Mouse (Mus musculus) midbrain, embryonic 12.5 days (tissue): ENCODE measurements around the gene Rgs7bp. TPM values are rescaled to one million over a fixed set of nuclear protein-coding genes. Genes with fewer than 3 reads are reported as not detected.

Source experiments
- ATAC-seq: fragments of 200-750 bp; cut with Nextera tagmentation; 2 replicates; pipeline ENCODE4 v1.8.0; 2017; ENCODE audit warnings: low read depth, moderate TSS enrichment, moderate library complexity; ENCODE audit not compliant: low FRiP score
- H3K27ac ChIP-seq: fragments of 300-500 bp; sonication (generic); replicated peaks from 2 replicates; pipeline ENCODE4 v1.5.1; 2016; ENCODE audit warnings: mild to moderate bottlenecking
- H3K27me3 ChIP-seq: fragments of 300-500 bp; sonication (generic); 2 replicates; pipeline ENCODE4 v1.6.1; 2016; ENCODE audit warnings: mild to moderate bottlenecking
- H3K36me3 ChIP-seq: fragments of 300-500 bp; sonication (generic); 2 replicates; pipeline ENCODE4 v1.6.1; 2016
- H3K4me1 ChIP-seq: fragments of 300-500 bp; sonication (generic); 2 replicates; pipeline ENCODE4 v1.6.1; 2016
- H3K4me2 ChIP-seq: fragments of 300-500 bp; sonication (generic); replicated peaks from 2 replicates; pipeline ENCODE4 v1.6.1; 2016; ENCODE audit warnings: mild to moderate bottlenecking, moderate library complexity
- H3K4me3 ChIP-seq: fragments of 300-500 bp; sonication (generic); 2 replicates; pipeline ENCODE4 v1.5.1; 2016; ENCODE audit warnings: mild to moderate bottlenecking
- H3K9ac ChIP-seq: fragments of 300-500 bp; sonication (generic); replicated peaks from 2 replicates; pipeline ENCODE4 v1.6.1; 2016; ENCODE audit warnings: mild to moderate bottlenecking, moderate library complexity
- H3K9me3 ChIP-seq: fragments of 300-500 bp; sonication (generic); 2 replicates; pipeline ENCODE4 v1.6.1; 2016; ENCODE audit warnings: mild to moderate bottlenecking
- WGBS: fragments of 180-500 bp; shearing (Covaris S2); methylation state at CpG from one replicate; pipeline ENCODE4 v1.1.7; 2016; 5-methylcytosine and 5-hydroxymethylcytosine counted together
- polyA plus RNA-seq: library from polyadenylated mRNA; unstranded; fragments of >200 nt; fragmentation: Nextera tagmentation; extraction: Ambion mirVana; gene quantifications from 2 replicates; pipeline ENCODE4 v1.2.1, GENCODE M21; 2016

Gene Rgs7bp
- polyA plus RNA-seq, result 1.6 and 1.8 TPM in 2 replicates

GRCm38 (mm10) chr13:105054181-105054940 lies at the start of gene Rgs7bp:
Rgs7bp (minus strand) TSS chr13:105054930.
- peak within 1 kb of the TSS; percentile 80 for H3K27ac ChIP-seq
- no peaks in the 10 kb centered on the region for H3K9me3 ChIP-seq
- peak; percentile 88 for ATAC-seq
- peak within 1 kb of the TSS; percentile 88 for H3K4me2 ChIP-seq
- no peaks in the 10 kb centered on the region for H3K36me3 ChIP-seq
- peaks cover 10% of the 10 kb centered on the region; the same call in 1 of the 2 replicates for H3K4me1 ChIP-seq
- 1% methylated on average over 72 of the region's 75 CpGs for WGBS
- H3K9ac ChIP-seq, result peak within 1 kb of the TSS; percentile 71
- peak within 1 kb of the TSS; percentile 65 for H3K4me3 ChIP-seq
- peaks cover 22% of the 10 kb centered on the region for H3K27me3 ChIP-seq

DNA sequence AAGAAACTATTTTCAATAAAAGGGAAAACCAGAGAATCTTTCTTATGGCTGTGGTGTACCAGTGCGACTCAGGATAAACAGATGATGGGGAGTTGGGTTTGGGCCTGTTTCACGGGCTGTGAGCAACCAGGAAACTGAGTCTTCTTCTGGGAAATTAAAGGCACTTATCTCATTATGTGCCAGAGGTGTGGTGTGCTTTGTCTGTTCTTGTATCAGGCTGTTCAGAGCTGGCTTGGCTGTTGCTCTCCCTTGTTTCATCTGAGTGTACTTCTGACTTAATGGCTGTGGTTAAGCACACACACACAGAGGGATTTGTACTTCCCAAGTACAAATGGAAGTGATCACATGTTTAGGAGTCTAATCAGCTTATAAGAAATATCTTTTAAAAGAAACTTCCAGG lies 49.7 kb upstream of the Rgs7bp start:
- no peak for ATAC-seq
- H3K36me3 ChIP-seq, result no peaks in the 10 kb centered on the region
- H3K27ac ChIP-seq, result no peak overlapping the region
- no peaks in the 10 kb centered on the region for H3K9me3 ChIP-seq
- 79% methylated on average over 2 of the region's 2 CpGs for WGBS
- H3K4me1 ChIP-seq, result no peaks in the 10 kb centered on the region
- no peak overlapping the region for H3K9ac ChIP-seq
- no peak overlapping the region for H3K4me3 ChIP-seq
- H3K27me3 ChIP-seq, result no peaks in the 10 kb centered on the region
- no peak overlapping the region for H3K4me2 ChIP-seq

- no peaks in the 10 kb centered on the region for H3K27me3 ChIP-seq
- no peak overlapping the region for H3K27ac ChIP-seq
- 84% methylated on average over 4 of the region's 4 CpGs for WGBS
- no peak overlapping the region for H3K4me3 ChIP-seq
- H3K9ac ChIP-seq, result no peak overlapping the region
- H3K36me3 ChIP-seq, result no peaks in the 10 kb centered on the region
- no peaks in the 10 kb centered on the region for H3K9me3 ChIP-seq
- no peak for ATAC-seq
- peaks cover 3% of the 10 kb centered on the region; the same call in 1 of the 2 replicates for H3K4me1 ChIP-seq
- no peak overlapping the region for H3K4me2 ChIP-seq
Measured at GRCm38 (mm10) chr13:105100705-105101104, 46.0 kb upstream of the Rgs7bp start.

DNA sequence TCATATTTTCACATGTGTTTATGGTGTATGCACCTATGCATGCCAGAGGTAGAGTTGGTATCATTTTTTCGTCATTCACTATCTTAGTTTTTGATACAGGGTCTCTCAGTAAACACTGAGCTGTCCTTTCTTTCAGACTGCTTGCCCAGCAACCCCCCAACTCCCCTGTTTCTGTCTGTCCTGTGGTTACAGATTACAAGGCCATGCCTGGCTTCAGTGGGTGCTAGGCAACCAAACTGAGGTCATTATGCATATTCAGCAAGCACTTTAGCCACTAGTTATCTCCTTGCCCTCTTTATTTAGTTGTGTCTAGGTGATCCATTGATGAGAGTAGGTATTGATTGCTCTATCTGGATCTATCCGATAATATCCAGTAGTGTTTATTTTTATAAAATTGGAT lies 41.6 kb upstream of the Rgs7bp start:
- no peak overlapping the region for H3K4me2 ChIP-seq
- peaks cover 3% of the 10 kb centered on the region; the same call in 1 of the 2 replicates for H3K4me1 ChIP-seq
- no peaks in the 10 kb centered on the region for H3K27me3 ChIP-seq
- no peak overlapping the region for H3K4me3 ChIP-seq
- H3K36me3 ChIP-seq, result no peaks in the 10 kb centered on the region
- H3K9me3 ChIP-seq, result no peaks in the 10 kb centered on the region
- 74% methylated on average over 2 of the region's 2 CpGs for WGBS
- H3K9ac ChIP-seq, result no peak overlapping the region
- no peak for ATAC-seq
- no peak overlapping the region for H3K27ac ChIP-seq

GRCm38 (mm10) chr13:105089276-105089675 lies 34.5 kb upstream of the Rgs7bp start:
- no peak for ATAC-seq
- no peaks in the 10 kb centered on the region for H3K9me3 ChIP-seq
- no peak overlapping the region for H3K9ac ChIP-seq
- 91% methylated on average over 3 of the region's 3 CpGs for WGBS
- no peak overlapping the region for H3K4me3 ChIP-seq
- no peaks in the 10 kb centered on the region for H3K27me3 ChIP-seq
- no peaks in the 10 kb centered on the region for H3K4me1 ChIP-seq
- H3K36me3 ChIP-seq, result no peaks in the 10 kb centered on the region
- no peak overlapping the region for H3K4me2 ChIP-seq
- no peak overlapping the region for H3K27ac ChIP-seq

DNA sequence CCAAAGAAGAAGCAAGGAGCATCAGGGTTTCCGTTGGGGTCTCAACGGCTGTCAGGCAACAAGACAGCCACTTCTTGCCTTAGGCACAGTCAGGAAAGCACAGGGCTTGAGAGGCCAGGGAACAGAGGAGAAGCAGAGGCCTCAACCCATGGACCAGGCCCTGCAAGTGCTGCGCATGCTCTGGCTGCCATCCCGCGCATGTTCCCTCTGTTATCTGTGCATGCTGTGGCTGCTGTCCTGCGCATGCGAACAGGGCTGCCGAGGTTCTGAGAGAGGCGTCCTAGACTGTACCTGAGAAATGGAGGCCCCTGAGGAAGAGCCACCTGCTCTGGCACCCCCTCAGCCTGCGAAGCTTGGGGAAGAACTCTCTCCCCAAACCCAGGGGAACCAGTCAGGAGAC lies 27.1 kb upstream of the Rgs7bp start, which contains the start of gene 4933425L06Rik:
Gene 4933425L06Rik, plus strand, starts transcription at position 261 of the 400 bp plus-strand sequence.
- WGBS, result 96% methylated on average over 10 of the region's 10 CpGs
- Histone ChIP-seq H3K36me3 (no peaks in the 10 kb centered on the region), H3K27ac (no peak within 1 kb of the TSS), H3K9me3 (no peaks in the 10 kb centered on the region), H3K4me1 (no peaks in the 10 kb centered on the region), H3K4me3 (no peak within 1 kb of the TSS), H3K4me2 (no peak within 1 kb of the TSS), H3K27me3 (no peaks in the 10 kb centered on the region), H3K9ac (no peak within 1 kb of the TSS)
- no peak for ATAC-seq

GRCm38 (mm10) chr13:105066890-105067845 lies 12.4 kb upstream of the Rgs7bp start:
- no peak overlapping the region for H3K4me3 ChIP-seq
- H3K9me3 ChIP-seq, result no peaks in the 10 kb centered on the region
- no peaks in the 10 kb centered on the region for H3K36me3 ChIP-seq
- ATAC-seq, result no peak
- H3K9ac ChIP-seq, result no peak overlapping the region
- no peak overlapping the region for H3K4me2 ChIP-seq
- H3K27ac ChIP-seq, result no peak overlapping the region
- 72% methylated on average over 7 of the region's 7 CpGs for WGBS
- no peaks in the 10 kb centered on the region for H3K4me1 ChIP-seq
- no peaks in the 10 kb centered on the region for H3K27me3 ChIP-seq

- H3K4me3 ChIP-seq, result no peak overlapping the region
- H3K27ac ChIP-seq, result no peak overlapping the region
- no peak overlapping the region for H3K4me2 ChIP-seq
- no peaks in the 10 kb centered on the region for H3K27me3 ChIP-seq
- H3K4me1 ChIP-seq, result no peaks in the 10 kb centered on the region
- H3K9me3 ChIP-seq, result no peaks in the 10 kb centered on the region
- ATAC-seq, result no peak
- H3K9ac ChIP-seq, result no peak overlapping the region
- H3K36me3 ChIP-seq, result no peaks in the 10 kb centered on the region
Measured at GRCm38 (mm10) chr13:105066119-105066518, 11.4 kb upstream of the Rgs7bp start.

GRCm38 (mm10) chr13:105055374-105055773 lies 644 bp upstream of the Rgs7bp start:
- Histone ChIP-seq H3K27ac (no peak overlapping the region), H3K27me3 (peaks cover 22% of the 10 kb centered on the region), H3K9ac (no peak overlapping the region), H3K4me1 (peaks cover 10% of the 10 kb centered on the region; the same call in 1 of the 2 replicates), H3K4me2 (peak overlapping the region; percentile 88), H3K9me3 (no peaks in the 10 kb centered on the region), H3K4me3 (peak overlapping the region; percentile 65; the same call in 1 of the 2 replicates), H3K36me3 (no peaks in the 10 kb centered on the region)
- WGBS, result 20% methylated on average over 5 of the region's 5 CpGs
- no peak for ATAC-seq

DNA sequence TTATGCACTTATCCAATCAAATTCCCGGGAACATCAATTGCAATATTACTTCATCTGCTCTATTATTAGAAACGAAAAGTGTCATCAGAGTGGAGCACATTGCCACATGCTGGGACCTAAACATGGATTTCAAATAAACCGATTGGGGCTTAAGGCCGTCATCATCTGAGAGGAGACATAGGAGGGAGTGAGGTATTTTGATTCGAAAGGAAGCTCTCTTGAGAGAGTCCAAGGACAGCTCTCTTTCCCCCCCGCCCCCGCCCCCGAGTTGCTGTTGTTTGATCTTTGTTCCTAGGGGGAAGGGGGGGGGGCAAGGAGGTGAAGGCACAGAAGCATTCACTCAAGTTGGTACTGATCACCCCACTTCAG lies 195 bp upstream of the Rgs7bp start:
- H3K36me3 ChIP-seq, result no peaks in the 10 kb centered on the region
- peaks cover 10% of the 10 kb centered on the region; the same call in 1 of the 2 replicates for H3K4me1 ChIP-seq
- WGBS, result 3% methylated on average over 8 of the region's 8 CpGs
- peak overlapping the region; percentile 65 for H3K4me3 ChIP-seq
- peak overlapping the region; percentile 88 for H3K4me2 ChIP-seq
- ATAC-seq, result peak; percentile 48
- H3K27ac ChIP-seq, result peak overlapping the region; percentile 80; the same call in 1 of the 2 replicates
- no peaks in the 10 kb centered on the region for H3K9me3 ChIP-seq
- H3K9ac ChIP-seq, result peak overlapping the region; percentile 71
- peaks cover 22% of the 10 kb centered on the region for H3K27me3 ChIP-seq

GRCm38 (mm10) chr13:105053618-105054017 lies 1.1 kb downstream of the Rgs7bp start:
- peak overlapping the region; percentile 88 for H3K4me2 ChIP-seq
- peak overlapping the region; percentile 71 for H3K9ac ChIP-seq
- peak; percentile 10 for ATAC-seq
- peaks cover 22% of the 10 kb centered on the region for H3K27me3 ChIP-seq
- WGBS, result 2% methylated on average over 12 of the region's 12 CpGs
- H3K9me3 ChIP-seq, result no peaks in the 10 kb centered on the region
- peaks cover 10% of the 10 kb centered on the region; the same call in 1 of the 2 replicates for H3K4me1 ChIP-seq
- H3K27ac ChIP-seq, result peak overlapping the region; percentile 80
- no peaks in the 10 kb centered on the region for H3K36me3 ChIP-seq
- peak overlapping the region; percentile 65 for H3K4me3 ChIP-seq

GRCm38 (mm10) chr13:105051432-105051831 lies 3.3 kb downstream of the Rgs7bp start:
- no peak overlapping the region for H3K9ac ChIP-seq
- H3K9me3 ChIP-seq, result no peaks in the 10 kb centered on the region
- no peak overlapping the region for H3K4me3 ChIP-seq
- no peak for ATAC-seq
- no peak overlapping the region for H3K4me2 ChIP-seq
- H3K4me1 ChIP-seq, result peaks cover 10% of the 10 kb centered on the region; the same call in 1 of the 2 replicates
- 55% methylated on average over 6 of the region's 6 CpGs for WGBS
- peaks cover 20% of the 10 kb centered on the region for H3K27me3 ChIP-seq
- no peaks in the 10 kb centered on the region for H3K36me3 ChIP-seq
- H3K27ac ChIP-seq, result no peak overlapping the region
